Mouse (Mus musculus): ENCODE measurements around the gene Chaf1a.
"Not testable (repeated sequence)": the region's sequence is repeated elsewhere in the genome, so short reads cannot be mapped to it uniquely, and the experiment has no call there.

The Chaf1a gene

DNA sequence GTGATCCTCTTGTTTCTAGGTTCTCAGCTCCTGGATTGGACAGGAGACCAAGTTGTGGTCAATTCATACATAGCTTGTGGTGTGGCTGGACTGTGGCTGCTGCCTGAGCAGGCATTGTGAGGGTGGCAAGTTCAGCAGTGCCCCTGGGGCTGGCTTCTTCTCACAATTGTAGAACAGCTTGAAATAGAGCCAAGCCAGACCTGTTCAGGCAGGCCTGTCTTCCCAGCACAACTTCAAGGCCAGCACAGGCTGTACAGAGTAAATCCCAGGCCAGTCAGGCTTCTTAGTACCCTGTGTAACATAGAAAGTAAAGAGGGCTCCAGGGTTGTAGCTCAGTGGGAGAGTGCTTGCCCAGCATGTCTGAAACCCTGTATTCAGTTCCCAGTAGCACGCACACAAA, 52.6 kb downstream of the Chaf1a start:
- DNase-seq (ENCODE audit: low spot score) = no peak

DNA sequence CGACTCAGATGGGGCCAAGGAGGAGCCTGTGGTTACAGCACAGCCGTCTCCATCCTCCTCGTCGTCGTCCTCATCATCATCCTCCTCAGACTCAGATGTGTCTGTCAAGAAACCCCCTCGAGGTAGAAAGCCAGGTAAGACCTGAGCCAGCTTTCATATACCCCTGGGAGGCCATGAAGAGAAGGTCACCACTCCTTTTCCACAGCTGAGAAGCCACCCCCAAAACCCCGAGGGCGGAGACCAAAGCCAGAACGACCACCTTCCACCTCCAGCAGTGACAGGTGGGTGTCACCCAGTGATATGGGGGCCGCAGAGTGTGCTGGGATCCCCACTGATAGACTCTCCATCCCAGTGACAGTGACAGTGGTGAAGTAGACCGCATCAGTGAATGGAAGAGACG, 56.6 kb downstream of the Chaf1a start:
- no peak for DNase-seq (ENCODE audit: low spot score)

DNA sequence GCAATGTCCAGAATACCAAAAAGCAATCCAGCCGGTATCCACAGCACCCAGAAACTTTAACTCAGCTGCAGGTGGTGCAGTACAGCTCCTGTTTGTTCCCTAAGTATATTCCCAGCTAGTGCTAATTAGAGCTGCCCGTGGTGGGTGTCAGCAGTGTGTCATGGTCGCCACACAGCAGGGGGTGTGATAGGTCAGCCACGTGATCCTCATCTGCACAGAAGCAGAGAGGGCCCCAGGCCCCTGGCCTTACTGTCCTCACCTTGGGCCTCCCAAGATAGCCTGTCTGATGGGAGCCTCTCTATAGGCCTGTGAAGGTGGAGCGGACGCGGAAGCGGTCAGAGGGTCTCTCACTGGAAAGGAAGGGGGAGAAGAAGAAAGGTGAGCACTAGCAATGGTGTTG, 57.9 kb downstream of the Chaf1a start:
- DNase-seq (ENCODE audit: low spot score) = no peak

DNA sequence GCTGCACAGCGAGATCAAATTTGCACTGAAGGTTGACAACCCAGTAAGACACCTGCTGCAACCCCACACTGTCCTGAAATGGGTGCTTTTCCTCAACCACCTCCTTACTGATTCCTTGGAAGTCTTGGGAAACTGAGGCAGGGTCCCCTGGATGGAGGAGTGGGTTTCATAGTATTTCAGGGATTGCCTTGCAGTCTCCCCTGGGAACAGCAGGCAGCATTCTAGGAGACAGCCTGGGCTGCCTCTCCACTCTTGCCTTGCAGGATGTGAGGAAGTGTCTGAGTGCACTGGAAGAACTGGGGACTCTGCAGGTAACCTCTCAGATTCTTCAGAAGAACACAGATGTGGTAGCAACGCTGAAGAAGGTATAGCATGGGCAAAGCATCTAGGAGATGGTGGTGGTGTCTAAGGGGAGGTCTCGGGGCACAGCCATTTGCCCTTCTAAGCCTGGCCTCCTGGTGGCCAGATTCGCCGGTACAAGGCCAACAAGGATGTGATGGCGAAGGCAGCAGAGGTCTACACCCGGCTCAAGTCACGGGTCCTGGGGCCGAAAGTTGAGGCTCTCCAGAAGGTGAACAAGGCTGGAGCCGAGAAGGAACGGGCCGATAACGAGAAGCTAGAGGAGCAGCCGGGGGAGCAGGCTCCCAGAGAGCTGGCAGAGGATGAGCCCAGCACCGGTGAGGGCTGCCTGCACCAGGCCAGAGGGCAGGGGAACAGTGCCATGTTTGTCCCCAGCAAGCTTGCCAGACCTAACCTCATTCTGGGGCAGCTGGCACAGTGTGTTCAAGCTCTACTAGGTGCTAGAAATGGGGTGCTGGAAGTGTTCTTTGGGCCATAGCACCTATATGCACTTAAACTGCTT, 58.7 kb downstream of the Chaf1a start:
- no peak for DNase-seq (ENCODE audit: low spot score)

DNA sequence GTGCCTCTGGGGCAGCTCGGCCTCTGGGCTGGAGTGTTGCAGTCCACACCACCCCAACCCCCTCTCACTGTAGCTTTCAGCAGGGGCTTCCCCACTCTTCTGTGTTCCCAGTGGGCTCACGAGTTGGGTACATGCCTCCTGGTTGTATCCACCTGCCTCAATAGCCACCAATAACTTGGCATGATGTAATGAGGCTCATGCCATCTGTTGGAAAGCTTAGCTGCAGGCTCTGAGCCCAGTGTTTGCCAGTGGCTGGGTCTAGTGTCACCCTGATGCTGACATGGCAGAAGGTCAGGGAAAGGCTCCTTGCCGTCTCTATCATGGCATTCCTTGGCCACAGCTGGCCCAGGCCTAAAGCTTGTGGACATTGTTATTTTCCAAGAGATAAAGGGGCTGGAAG, 60.6 kb downstream of the Chaf1a start:
- no peak for DNase-seq (ENCODE audit: low spot score)

DNA sequence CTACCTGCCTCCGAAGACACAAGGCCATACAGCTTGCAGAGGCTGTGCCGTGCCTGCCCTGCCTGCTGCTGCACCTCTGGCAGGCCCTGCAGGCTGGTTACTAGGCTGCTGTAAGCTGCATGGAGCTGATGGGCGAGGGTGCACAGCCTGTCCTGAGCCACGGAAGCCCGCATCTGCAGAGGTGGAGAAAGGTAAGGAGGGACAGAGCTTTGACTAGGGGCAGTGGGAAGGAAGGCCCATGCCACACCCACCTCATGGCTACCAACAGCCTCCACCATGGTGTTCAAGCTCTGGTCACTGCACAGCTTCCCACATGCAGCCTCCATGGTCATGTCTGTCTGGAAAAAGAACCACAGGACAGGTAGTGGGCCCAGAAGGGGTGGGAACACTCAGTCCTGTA, 61.9 kb downstream of the Chaf1a start:
- DNase-seq (ENCODE audit: low spot score) = no peak

DNA sequence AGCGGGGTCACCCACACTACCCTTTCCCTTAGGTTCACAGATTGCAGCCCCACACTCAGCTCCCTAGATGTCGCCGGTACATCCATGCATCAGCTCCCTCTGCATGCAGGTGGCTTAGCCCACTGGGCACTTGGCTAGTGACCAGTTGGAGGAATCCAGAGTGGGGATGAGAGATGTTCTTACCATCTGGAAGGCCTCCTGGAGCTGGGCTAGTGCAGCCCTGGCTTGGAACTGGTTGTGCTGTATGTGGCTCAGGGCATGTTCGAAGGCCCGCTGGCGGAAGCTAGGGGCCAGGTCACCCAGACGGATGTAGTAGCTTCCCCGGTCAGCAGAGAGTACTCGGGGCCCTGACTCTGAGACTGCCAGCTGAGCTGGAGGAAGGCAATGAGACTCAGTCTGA, 62.7 kb downstream of the Chaf1a start:
- no peak for DNase-seq (ENCODE audit: low spot score)

DNA sequence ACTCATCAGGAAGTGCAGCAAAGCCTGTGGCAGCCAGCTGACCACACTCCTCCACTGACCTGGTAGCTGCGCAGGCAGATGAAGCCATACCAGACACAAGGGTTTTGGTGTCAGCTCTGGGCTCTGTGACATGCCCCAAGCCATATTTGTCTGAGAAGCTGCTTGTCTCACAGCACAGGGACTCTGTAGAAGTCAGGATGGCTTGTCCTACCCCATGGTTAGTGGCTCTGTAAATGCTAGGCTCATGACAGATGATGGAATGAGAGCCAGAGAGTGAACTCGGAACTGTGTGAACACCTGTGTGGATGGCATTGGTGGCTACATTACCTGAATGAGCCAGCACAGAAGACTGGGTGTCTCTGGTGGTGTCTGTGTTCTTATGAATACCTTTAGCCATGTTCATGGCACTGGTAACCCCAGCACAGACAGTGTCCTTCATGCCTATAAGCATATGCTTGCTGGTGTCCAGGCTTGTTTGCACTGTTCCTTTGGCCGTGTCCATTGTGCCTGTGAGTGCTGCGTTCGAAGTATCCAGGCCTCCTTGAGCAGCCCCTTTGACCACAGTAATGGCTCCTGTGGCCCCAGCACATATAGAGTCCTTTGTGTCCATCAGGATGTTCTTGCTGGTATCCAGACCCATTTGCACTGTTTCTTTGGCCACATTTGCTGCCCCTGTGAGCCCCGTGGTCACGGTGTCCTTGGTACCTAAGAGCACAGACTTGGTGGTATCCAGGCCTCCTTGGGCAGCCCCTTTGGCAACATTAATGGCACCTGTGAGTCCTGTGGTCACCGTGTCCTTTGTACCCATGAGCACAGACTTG, 63.4 kb downstream of the Chaf1a start:
- no peak for DNase-seq (ENCODE audit: low spot score)

DNA sequence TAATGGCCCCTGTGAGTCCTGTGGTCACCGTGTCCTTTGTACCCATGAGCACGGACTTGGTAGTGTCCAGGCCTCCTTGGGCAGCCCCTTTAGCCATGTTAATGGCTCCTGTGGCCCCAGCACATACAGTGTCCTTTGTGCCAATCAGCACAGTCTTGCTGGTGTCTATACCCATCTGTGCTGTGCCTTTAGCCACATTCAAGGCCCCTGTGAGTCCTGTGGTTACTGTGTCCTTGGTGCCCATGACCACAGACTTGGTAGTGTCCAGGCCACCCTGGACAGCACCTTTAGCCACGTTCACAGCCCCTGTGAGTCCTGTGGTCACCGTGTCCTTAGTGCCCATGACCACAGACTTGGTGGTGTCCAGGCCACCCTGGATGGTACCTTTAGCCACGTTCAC, 64.6 kb downstream of the Chaf1a start:
- DNase-seq (ENCODE audit: low spot score) = not testable (repeated sequence)

DNA sequence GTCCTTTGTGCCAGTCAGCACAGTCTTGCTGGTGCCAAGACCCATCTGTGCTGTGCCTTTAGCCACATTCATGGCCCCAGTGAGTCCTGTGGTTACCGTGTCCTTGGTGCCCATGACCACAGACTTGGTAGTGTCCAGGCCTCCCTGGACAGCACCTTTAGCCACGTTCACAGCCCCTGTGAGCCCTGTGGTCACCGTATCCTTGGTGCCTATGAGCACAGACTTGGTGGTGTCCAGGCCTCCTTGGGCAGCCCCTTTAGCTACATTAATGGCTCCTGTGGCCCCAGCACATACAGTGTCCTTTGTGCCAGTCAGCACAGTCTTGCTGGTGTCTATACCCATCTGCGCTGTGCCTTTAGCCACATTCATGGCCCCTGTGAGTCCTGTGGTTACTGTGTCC, 66.2 kb downstream of the Chaf1a start:
- not testable (repeated sequence) for DNase-seq (ENCODE audit: low spot score)

DNA sequence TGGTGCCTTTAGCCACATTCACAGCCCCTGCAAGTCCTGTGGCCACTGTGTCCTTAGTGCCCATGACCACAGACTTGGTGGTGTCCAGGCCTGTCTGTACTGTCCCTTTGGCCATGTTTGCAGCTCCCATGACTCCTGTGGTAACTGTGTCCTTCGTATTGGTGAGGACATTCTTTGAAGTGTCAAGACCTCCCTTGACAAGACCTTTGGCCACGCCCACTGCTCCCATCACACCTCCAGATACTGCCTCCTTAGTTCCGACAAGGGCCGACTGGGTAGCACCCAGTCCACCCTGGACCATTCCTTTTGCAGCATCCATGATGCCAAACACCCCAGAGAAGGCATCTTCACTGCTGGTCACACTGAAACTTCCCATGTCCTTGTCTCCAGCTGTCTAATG, 66.7 kb downstream of the Chaf1a start:
- DNase-seq (ENCODE audit: low spot score) = no peak

DNA sequence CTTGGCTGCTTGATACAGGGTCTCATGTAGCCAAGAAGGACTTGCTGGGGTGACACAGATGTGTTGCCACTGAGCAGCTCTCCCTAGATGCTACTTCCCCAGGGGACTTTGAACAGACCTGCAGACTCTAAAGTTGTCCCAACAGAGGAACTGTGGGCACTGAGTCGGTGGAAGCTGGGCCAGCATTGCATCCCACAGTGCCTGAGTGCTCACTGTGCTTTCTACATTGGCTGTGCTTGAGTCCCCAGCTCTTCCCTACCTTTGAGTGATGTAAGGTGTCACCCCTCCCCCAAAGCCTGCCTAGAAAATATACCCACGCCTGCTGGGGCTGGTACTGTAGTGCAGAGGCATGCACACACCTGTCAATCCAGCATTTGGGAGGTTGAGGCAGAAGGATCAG, 67.5 kb downstream of the Chaf1a start:
- DNase-seq (ENCODE audit: low spot score) = no peak

DNA sequence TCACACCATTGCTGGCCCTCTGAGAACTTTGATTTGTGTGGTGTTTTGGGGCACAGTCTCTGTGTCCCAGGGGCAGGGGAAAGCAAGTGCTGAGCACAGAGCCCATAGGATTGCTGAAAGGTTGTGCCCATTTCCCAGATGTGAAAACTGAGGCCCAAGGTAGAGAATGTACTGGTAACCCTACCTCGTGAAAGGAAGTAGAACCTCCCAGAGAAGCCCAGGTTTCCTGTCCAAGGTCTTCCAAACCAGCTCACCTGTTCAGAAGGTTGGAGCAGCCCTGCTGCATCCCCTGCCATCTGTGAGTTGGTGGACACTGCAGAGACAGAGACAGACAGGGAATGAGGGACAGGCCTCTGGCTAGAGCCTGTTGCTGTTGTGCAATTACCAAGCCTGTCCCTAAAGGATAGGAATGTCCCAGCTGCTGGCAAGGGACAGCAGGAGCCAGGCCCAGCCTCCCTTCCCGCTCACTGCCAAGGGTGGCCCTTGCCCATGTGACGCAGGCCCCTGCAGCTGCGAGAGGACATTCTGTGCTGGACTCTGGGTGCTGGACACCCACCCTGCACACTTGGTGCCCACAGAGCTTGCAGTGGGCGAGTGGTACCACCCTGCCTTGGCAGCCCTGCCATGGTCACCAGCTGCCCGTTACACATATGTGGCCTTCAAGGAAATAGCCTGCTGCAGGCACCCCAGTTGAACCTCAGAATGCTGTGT, 68.2 kb downstream of the Chaf1a start:
- DNase-seq (ENCODE audit: low spot score) = no peak

DNA sequence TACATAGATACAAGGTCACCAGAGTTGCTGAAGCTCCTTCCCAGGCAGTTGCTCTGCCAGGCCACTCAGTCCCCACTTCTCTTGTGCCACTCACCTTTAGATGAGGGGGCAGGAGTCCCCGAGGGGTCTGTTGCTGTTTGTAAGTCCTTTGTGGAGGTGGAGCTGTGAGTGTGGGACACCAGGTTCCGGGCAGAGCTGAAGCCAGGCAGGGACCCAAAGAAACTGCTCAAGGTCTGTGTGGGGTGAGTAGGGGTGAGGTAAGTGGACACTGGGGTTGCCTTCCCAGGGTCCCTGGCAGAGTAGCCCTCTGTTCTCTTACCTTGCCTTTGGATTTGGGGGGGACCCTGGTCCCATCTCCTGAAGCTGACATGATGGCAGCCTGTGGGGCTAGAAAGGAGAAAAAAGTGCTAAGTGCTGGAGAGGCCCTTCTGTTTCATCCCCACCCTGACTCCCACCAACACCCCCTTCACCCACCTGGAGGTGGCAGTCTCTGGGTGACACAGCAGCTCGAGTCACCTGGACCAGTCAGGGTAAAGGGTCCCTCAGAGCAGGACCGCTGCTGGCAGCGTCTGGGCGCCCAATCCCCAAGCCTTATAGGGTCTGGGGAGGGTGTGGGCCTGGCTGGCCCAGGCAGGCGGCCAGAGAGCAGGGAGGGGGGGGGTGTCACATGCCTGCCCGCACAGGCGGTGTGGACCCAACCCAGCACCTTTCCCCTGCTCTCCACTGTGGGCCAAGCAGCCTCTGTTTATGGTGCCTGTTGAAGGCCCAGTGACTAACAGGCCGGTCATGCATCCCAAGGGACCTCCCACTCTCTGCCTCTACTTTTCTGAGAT, 69.2 kb downstream of the Chaf1a start, which contains the start of gene Plin4:
Gene Plin4 (minus strand): TSS at position 585 of the 833 bp plus-strand sequence.
- no peak for DNase-seq (ENCODE audit: low spot score)

DNA sequence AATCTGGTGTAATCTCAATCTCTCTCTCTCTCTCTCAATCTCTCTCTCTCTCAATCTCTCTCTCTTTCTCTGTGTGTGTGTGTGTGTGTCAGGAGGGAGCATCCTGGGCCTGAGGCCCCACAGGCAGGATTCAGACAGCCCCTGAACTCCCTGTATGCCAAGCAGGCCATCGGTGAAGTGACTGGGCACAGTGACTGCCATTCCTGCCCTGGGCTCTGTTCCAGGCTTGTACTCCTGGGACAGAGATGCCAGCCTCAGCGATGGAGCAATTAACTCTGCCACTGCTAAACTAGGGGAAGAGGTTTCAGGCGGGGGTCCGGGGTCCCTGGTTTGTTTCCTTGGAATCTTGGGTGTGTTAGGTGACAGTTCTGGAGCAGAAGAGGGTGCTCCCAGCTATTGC, 70.3 kb downstream of the Chaf1a start:
- no peak for DNase-seq (ENCODE audit: low spot score)

DNA sequence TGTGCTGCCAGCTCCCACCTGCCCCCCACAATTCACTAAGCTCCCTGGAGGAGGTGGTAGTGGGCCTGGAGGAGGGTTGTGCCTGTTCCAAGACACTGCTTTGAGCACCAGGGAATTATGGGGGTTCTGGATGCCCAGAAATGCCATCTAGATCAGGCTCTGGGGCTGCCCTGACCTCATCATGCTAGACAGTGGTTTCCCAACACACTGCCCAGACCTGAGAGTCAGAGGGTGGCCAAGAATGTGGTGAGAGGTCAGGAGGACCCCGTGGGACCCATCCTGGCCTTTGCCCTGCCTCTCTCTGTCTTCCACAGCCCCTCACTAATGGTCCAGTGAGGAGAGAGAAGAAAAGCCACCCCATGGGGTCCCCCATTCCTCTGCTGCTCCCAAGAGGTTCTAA, 70.8 kb downstream of the Chaf1a start:
- DNase-seq (ENCODE audit: low spot score) = no peak

DNA sequence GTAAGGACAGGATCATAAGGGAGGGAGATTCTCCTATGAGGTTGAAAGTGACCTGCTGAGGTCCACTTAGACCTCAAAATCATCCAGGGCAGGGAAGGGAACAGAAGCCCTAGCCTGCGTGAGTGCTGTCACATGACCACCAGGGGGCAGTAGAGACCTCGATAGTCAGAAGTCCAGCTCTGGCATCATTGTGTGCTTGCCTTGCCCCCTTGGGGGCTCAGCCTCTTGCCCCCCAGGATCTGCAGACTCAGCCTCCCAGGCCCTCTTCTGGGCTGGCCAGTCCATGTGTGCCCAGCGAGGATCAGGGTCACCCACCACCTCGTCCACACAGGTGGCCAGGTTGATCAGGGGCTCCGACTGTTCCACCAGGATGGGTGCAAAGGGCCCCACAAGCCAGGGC, 71.6 kb downstream of the Chaf1a start:
- peak; percentile 52 for DNase-seq (ENCODE audit: low spot score)

DNA sequence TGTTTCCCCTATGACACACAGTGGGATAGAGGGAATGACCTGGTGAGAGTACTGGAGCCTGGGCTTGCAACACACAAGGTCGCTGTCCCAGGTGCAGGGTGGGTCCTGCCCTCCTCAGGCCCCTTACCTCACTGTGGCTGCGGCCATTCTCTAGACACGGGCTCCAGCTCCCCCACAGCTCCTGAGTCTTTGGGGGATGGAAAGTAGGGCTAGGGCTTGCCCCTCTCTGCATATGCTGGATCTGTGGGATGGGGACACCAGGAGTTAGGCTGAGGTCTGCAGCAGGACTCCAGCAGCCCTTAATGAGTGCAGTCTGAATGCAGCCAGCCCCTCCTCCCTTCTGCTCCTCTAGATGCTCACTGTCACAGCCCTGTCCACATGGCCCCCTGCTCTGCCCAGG, 72.5 kb downstream of the Chaf1a start:
- DNase-seq (ENCODE audit: low spot score) = no peak

DNA sequence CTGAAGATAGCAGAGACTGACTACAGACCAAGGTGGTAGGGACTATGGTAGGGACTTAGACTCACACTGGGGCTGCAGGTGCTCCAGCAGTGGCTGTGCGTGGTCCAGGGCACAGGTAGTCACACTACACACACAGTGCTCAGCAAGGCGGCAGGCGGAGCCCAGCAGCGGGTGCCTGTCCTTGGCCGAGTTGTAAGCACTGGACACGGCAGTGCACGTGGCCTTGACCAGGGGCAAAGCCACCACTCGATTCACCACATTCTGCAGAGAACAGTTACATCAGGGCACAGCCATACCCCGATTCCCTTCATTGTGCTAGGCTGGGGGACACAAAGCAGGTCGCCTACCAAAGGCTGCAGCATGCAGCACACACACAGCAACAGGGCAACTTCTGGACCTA, 76.0 kb downstream of the Chaf1a start:
- no peak for DNase-seq (ENCODE audit: low spot score)

DNA sequence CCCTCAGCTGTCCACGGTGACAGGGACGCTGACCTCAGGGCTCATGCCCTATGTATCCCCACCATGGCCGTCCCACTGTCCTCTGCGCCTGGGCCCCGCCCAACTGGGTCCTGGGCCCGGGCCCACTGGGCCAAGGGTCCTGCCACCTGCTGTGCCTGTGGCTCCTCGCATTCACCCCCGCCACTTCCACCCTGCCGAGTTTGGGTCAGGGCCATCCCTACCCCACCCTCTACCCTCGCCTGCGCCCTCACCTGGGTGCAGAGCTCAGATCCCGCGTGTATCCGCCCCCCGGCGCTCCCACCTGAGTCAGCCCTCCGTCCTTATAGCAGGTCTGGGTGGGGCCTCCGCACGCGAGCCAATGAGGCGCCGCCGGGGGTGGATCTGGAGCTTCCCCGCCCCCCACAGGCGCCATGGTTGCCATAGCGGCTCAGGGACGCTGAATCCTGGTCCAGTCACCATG, 77.0 kb downstream of the Chaf1a start, which contains the start of gene Plin5:
Gene Plin5 (minus strand): TSS at position 346 of the 460 bp plus-strand sequence.
- DNase-seq (ENCODE audit: low spot score) = no peak

DNA sequence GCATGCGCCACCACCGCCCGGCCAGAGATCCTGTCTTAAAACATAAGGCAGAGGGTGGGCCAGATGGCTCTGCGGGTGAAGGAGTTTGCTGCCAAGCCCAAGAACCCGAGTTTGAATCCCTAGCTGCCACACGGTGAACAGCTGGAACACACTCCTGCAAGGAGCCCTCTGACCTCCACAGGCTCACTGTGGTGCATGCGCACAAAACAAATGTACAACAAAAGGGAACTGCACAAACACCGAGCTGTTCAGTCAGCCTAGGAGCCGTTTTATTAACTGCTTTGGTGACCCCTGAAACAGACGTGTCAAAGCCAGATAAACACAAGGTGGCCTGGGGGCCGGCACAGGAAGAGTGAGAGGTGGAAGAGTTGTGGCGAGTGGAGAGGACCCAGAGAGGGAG, 79.2 kb downstream of the Chaf1a start:
- DNase-seq (ENCODE audit: low spot score) = no peak
